Mouse (Mus musculus) liver, postnatal 0 days (tissue): ENCODE measurements around the gene Ezh1. TPM values are rescaled to one million over a fixed set of nuclear protein-coding genes. Genes with fewer than 3 reads are reported as not detected.

ENCODE experiments used
- ATAC-seq: fragments of 200-750 bp; cut with Nextera tagmentation; 2 replicates; pipeline ENCODE4 v1.8.0; 2017; ENCODE audit warnings: mild to moderate bottlenecking, moderate library complexity
- DNase-seq: peaks from one replicate; pipeline ENCODE4 v3.0.0-alpha.2; 2016
- H3K27ac ChIP-seq: fragments of 300-500 bp; sonication (generic); 2 replicates; pipeline ENCODE4 v1.5.1; 2014; ENCODE audit warnings: antibody characterized with exemption, moderate library complexity, mild to moderate bottlenecking, low read depth
- H3K27me3 ChIP-seq: fragments of 300-500 bp; sonication (generic); 2 replicates; pipeline ENCODE4 v1.6.1; 2014; ENCODE audit warnings: low read length, control low read depth, mixed read lengths; ENCODE audit not compliant: insufficient read depth
- H3K36me3 ChIP-seq: fragments of 300-500 bp; sonication (generic); replicated peaks from 2 replicates; pipeline ENCODE4 v1.6.1; 2014; ENCODE audit warnings: mild to moderate bottlenecking, control low read depth, low read length, moderate library complexity, mixed read lengths; ENCODE audit not compliant: insufficient read depth
- H3K4me1 ChIP-seq: fragments of 300-500 bp; sonication (generic); 2 replicates; pipeline ENCODE4 v1.6.1; 2014; ENCODE audit warnings: antibody characterized with exemption, mild to moderate bottlenecking, control low read depth; ENCODE audit not compliant: insufficient read depth
- H3K4me2 ChIP-seq: fragments of 300-500 bp; sonication (generic); 2 replicates; pipeline ENCODE4 v1.6.1; 2014; ENCODE audit warnings: low read depth, mild to moderate bottlenecking, low read length, moderate library complexity, mixed read lengths
- H3K4me3 ChIP-seq: fragments of 300-500 bp; sonication (generic); 2 replicates; pipeline ENCODE4 v1.5.1; 2014; ENCODE audit warnings: low read depth, low read length
- H3K9ac ChIP-seq: fragments of 300-500 bp; sonication (generic); replicated peaks from 2 replicates; pipeline ENCODE4 v1.6.1; 2014; ENCODE audit warnings: mild to moderate bottlenecking, moderate library complexity
- H3K9me3 ChIP-seq: fragments of 300-500 bp; sonication (generic); 2 replicates; pipeline ENCODE4 v1.6.1; 2016; ENCODE audit warnings: mild to moderate bottlenecking, control low read depth, low read length, mixed read lengths
- CTCF ChIP-seq: sonication (generic); IDR thresholded peaks from 2 replicates; pipeline ENCODE4 v1.5.1; 2016; ENCODE audit warnings: antibody characterized with exemption, low read depth
- EP300 ChIP-seq: IDR thresholded peaks from 2 replicates; pipeline ENCODE4 v1.6.1; 2016; ENCODE audit warnings: antibody characterized with exemption, low read depth, mild to moderate bottlenecking
- WGBS: fragments of 180-500 bp; shearing (Covaris S2); extraction: QIAGEN DNeasy Blood & Tissue Kit; methylation state at CpG from one replicate; pipeline ENCODE4 v1.1.7; 2014; ENCODE audit not compliant: insufficient replicate concordance; 5-methylcytosine and 5-hydroxymethylcytosine counted together
- polyA plus RNA-seq: library from polyadenylated mRNA; unstranded; fragments of >200 nt; fragmentation: Nextera tagmentation; extraction: Ambion mirVana; gene quantifications from 2 replicates; pipeline ENCODE4 v1.2.1, GENCODE M21; 2015

Gene Ezh1
- polyA plus RNA-seq, 1 experiment from 2014 or later: 5.0 TPM

- Histone ChIP-seq H3K9me3 (no peaks in the 10 kb centered on the region), H3K27ac (peak within 1 kb of the TSS; percentile 63), H3K4me3 (peak within 1 kb of the TSS; percentile 63), H3K4me2 (peak within 1 kb of the TSS; percentile 82), H3K4me1 (peaks cover 46% of the 10 kb centered on the region), H3K9ac (peak within 1 kb of the TSS; percentile 62), H3K27me3 (peaks cover 92% of the 10 kb centered on the region), H3K36me3 (peaks cover 10% of the 10 kb centered on the region)
- TF ChIP-seq CTCF: no peak
- TF ChIP-seq EP300: no peak
- WGBS: 3% methylated on average over 35 of the region's 35 CpGs
- DNase-seq (no peak), ATAC-seq (no peak)
These were observed 55.9 kb downstream of the Ezh1 start, which contains the start of gene Cntnap1 for GRCm38 (mm10) chr11:101170354-101170810. TSS of gene Cntnap1 (plus strand) at chr11:101170523.

- DNase-seq: no peak
- 17% methylated on average over 17 of the region's 17 CpGs for WGBS
- no peak overlapping the region; the same call in 1 of the 2 replicates for H3K9ac ChIP-seq
- peak overlapping the region; percentile 82 for H3K4me2 ChIP-seq
- no peaks in the 10 kb centered on the region for H3K9me3 ChIP-seq
- peaks cover 10% of the 10 kb centered on the region for H3K36me3 ChIP-seq
- TF ChIP-seq EP300 (no peak), CTCF (no peak)
- no peak overlapping the region for H3K27ac ChIP-seq
- peaks cover 92% of the 10 kb centered on the region for H3K27me3 ChIP-seq
- H3K4me3 ChIP-seq: peak overlapping the region; percentile 63
- peaks cover 49% of the 10 kb centered on the region for H3K4me1 ChIP-seq
- ATAC-seq: no peak
These were observed 56.8 kb downstream of the Ezh1 start for GRCm38 (mm10) chr11:101169301-101170107.

- no peak for ATAC-seq
- Histone ChIP-seq H3K27ac (no peak overlapping the region), H3K9ac (no peak overlapping the region), H3K4me3 (no peak overlapping the region), H3K9me3 (no peaks in the 10 kb centered on the region), H3K36me3 (peaks cover 16% of the 10 kb centered on the region), H3K27me3 (peaks cover 92% of the 10 kb centered on the region), H3K4me1 (peaks cover 44% of the 10 kb centered on the region), H3K4me2 (peak overlapping the region; percentile 13; the same call in 1 of the 2 replicates)
- 51% methylated on average over 18 of the region's 18 CpGs for WGBS
- DNase-seq: no peak
- TF ChIP-seq EP300 (no peak), CTCF (no peak)
These were observed 57.8 kb downstream of the Ezh1 start for GRCm38 (mm10) chr11:101168301-101168980.

- no peak overlapping the region for H3K4me2 ChIP-seq
- DNase-seq (no peak), ATAC-seq (no peak)
- no peaks in the 10 kb centered on the region for H3K9me3 ChIP-seq
- no peak for TF ChIP-seq EP300
- no peak for TF ChIP-seq CTCF
- H3K27ac ChIP-seq: no peak overlapping the region
- peaks cover 39% of the 10 kb centered on the region for H3K4me1 ChIP-seq
- H3K9ac ChIP-seq: no peak overlapping the region
- no peak overlapping the region for H3K4me3 ChIP-seq
- H3K36me3 ChIP-seq: peaks cover 16% of the 10 kb centered on the region
- 58% methylated on average over 8 of the region's 8 CpGs for WGBS
- peaks cover 92% of the 10 kb centered on the region for H3K27me3 ChIP-seq
These were observed 58.3 kb downstream of the Ezh1 start for GRCm38 (mm10) chr11:101167963-101168300.

GRCm38 (mm10) chr11:101167211-101167962, 58.9 kb downstream of the Ezh1 start:
- Histone ChIP-seq H3K4me2 (no peak overlapping the region), H3K4me3 (no peak overlapping the region), H3K27ac (no peak overlapping the region), H3K9me3 (no peaks in the 10 kb centered on the region), H3K36me3 (peaks cover 16% of the 10 kb centered on the region), H3K4me1 (peaks cover 39% of the 10 kb centered on the region), H3K27me3 (peaks cover 92% of the 10 kb centered on the region), H3K9ac (no peak overlapping the region)
- TF ChIP-seq EP300: no peak
- TF ChIP-seq CTCF: no peak
- DNase-seq (no peak), ATAC-seq (no peak)
- WGBS: 50% methylated on average over 19 of the region's 19 CpGs

- Histone ChIP-seq H3K27me3 (peaks cover 83% of the 10 kb centered on the region), H3K4me3 (no peak overlapping the region), H3K4me1 (peaks cover 30% of the 10 kb centered on the region), H3K27ac (no peak overlapping the region), H3K9me3 (no peaks in the 10 kb centered on the region), H3K36me3 (peaks cover 16% of the 10 kb centered on the region), H3K4me2 (no peak overlapping the region), H3K9ac (no peak overlapping the region)
- TF ChIP-seq CTCF: no peak
- TF ChIP-seq EP300: no peak
- DNase-seq (no peak), ATAC-seq (no peak)
- 64% methylated on average over 14 of the region's 14 CpGs for WGBS
These were observed 59.9 kb downstream of the Ezh1 start for GRCm38 (mm10) chr11:101166357-101166756.
